Mouse (Mus musculus): ENCODE measurements around the gene Calca.
"Not testable (repeated sequence)": the region's sequence is repeated elsewhere in the genome, so short reads cannot be mapped to it uniquely, and the experiment has no call there.

The Calca gene

GRCm38 (mm10) chr7:114636102-114636501 is at the start of gene Calca:
TSS of gene Calca (minus strand) at chr7:114636357.
- DNase-seq (ENCODE audit: low spot score) = no peak

GRCm38 (mm10) chr7:114672697-114673096 is 36.5 kb upstream of the Calca start:
- DNase-seq (ENCODE audit: low spot score) = peak; percentile 12

DNA sequence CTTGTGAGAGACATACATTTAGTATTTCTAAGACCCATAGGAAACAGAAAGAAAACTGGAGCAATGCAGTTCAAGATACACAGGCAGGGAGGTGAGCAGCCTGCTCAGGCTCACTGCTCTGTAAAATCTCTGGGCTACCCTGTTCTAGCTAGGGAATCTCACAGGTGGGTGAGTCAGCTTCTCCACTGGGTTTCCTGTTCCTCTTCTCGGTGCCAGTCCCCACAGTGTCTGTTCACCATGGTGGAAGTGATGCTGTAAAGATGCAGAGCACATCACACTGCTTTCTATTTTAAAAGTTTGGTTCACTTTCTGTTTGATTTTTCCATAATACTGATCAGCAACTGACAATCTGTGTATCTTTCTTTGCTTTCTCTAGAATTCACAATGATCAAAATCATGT is 35.2 kb upstream of the Calca start:
- DNase-seq (ENCODE audit: low spot score) = no peak

DNA sequence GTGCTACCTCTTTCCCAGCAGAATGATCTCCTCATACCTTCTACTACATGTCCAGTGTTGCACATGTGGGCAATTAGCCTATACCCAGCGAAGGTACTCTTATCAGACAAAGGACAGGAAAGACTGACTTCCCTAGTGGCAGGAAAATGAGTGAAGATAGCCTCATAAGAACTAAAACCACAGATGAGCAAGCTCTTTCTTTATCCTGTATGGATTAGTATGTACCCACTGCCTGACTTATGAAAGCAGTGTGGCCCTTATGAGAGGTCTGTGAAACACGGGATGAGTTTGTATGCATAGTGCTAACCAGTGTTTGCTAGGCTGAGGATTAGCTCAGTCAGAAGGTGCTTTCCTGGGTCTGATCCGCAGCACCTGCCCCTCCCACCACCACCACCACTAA is 13.6 kb upstream of the Calca start:
- no peak for DNase-seq (ENCODE audit: low spot score)

DNA sequence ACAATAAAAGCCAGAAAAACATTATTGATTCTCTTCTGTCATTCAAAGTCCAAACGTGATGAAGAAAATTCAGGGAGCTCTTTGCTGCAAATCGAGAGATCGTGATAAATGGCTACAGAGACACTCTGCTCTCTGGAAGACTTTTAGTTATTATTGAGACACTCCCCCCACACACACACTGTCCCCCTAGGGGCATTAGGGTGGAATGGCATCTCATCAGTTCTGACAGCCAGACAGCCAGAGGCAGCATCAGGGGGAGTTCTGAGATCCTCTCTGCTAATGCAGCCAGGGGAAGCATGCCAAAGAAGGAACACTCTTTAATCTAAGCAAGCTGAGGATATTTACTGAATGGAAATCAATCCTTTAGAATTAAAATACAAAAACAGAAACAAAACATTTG is 12.6 kb upstream of the Calca start:
- no peak for DNase-seq (ENCODE audit: low spot score)

GRCm38 (mm10) chr7:114635569-114636101 is 522 bp downstream of the Calca start:
- peak; percentile 16 for DNase-seq (ENCODE audit: low spot score)

GRCm38 (mm10) chr7:114634386-114634785 is 1.8 kb downstream of the Calca start:
- no peak for DNase-seq (ENCODE audit: low spot score)

DNA sequence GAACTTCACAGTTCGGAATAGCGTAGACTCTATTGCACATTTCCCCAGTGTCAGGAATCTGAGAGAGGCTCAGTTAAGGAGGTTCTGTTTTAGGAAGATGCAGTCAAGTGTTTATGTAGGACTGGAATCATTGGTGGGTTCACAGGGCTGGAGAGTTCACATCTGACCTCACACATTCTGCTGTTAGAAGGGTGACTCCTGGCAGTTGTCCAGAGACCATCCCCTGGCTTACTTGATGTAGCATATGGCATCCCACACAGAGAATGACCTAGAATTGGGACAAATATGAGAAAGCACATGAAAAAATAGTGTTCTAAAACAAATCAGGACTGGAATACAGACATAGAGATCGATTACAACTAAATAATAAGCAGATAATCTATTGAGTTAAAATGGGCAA is 10.2 kb downstream of the Calca start:
- no peak for DNase-seq (ENCODE audit: low spot score)

DNA sequence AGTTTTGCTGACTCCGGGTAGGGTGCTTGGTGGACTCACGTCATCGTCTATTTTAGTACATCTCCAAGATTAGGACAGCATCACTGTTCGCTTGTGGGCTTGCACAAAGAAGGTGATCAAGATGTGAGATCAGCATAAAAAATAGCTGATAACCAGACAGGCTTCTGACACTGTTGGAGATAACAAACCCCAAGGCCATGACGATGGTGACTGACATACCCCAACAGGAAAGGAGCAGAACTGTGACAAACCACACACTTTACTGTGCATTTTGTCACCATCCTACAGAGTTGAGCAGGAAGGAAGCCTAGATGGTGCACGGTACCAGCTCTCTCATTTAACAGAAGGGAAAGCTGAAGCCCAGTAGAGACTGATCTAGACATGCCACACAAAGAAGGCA is 19.4 kb downstream of the Calca start:
- no peak for DNase-seq (ENCODE audit: low spot score)

GRCm38 (mm10) chr7:114594391-114594790 is 41.8 kb downstream of the Calca start:
- DNase-seq (ENCODE audit: low spot score) = not testable (repeated sequence)

DNA sequence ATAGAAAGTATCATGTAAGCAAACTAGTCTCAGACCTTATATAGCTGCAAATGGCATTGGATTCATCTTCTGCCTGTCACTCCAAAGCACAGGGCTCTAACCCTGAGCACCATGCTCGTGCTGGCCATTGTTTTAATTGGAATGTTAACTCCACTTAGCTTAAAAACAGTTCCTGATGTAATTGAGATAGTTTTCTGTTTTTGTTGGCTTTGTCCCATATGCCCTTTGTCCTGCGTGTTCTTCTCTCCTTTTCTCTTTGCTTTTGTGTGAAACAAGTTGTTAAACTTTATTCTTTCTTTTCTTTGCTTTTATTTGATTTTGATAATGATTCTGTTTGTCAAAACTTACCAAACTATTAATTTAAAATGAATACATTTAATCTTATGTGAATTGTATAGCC is 53.7 kb downstream of the Calca start:
- DNase-seq (ENCODE audit: low spot score) = no peak
